Mouse (Mus musculus): ENCODE data around the gene Klk1. TPM values are rescaled to one million over a fixed set of nuclear protein-coding genes. Genes with fewer than 3 reads are reported as not detected.
A peak's percentile ranks its signal among the peaks of the same experiment; 100 is the strongest.

Klk1 gene
- polyA plus RNA-seq, 1 experiment, result 0.17 TPM

DNA sequence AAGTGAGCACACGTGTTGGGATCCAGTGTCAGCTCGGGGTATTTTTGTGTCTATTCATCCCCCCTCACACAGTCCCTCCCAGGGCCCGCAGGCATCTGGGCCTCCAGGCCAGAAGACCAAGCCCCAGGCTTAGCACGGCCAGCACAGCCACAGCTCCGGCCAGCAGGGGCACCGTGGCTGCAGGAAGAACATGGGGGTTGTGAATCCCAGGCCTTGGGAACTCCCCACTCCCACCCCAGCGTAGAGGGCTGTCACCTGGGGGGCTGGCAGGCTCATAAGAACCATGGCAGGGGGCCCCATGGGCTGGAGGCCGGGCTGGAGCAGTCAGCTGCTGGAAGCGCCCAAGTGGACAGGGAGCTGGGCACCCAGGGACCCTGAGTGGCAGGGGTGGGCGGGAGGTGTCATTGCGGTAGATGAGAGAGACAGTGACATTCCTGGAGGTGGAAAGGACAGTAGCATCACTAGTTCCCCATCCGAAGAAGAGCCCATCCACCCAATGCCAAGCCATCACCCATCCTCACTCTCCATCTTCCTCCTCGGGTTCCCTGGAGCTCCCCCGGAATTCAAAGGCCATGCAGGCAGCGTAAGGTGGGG, 28.0 kb downstream of the Klk1 start:
- no peak for DNase-seq (ENCODE audit: low spot score)

GRCm38 (mm10) chr7:44254930-44255329, 29.8 kb downstream of the Klk1 start:
- DNase-seq (ENCODE audit: low spot score), result no peak

- no peak for DNase-seq (ENCODE audit: low spot score)
Measured at GRCm38 (mm10) chr7:44257278-44257677, 32.1 kb downstream of the Klk1 start, which contains the start of gene Acp4. TSS of gene Acp4 (minus strand) at chr7:44257378.

GRCm38 (mm10) chr7:44260410-44260809, 35.2 kb downstream of the Klk1 start:
- DNase-seq (ENCODE audit: low spot score), result no peak

DNA sequence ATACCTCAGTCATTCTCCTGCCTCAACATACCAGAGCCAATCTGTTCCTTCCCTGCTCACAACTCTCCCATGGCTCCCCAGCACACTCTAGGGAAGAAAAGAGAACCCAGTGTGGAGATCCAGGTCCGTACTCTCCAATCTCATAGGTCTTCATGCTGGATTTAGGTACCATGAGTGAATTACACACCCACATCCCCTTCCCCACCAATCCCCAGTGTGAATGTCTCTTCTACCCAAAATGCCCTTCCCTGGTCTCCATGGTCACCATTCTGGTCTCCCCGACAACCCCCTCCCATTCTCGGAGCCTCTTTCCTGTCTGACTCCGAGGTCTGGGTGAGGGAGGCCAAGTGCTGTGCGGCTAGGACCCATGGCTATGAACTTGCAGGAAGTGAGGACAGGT, 36.0 kb downstream of the Klk1 start, which contains the start of gene Gm15517:
TSS of gene Gm15517 (plus strand) at position 301 of the 400 bp plus-strand sequence.
- DNase-seq (ENCODE audit: low spot score), result no peak

DNA sequence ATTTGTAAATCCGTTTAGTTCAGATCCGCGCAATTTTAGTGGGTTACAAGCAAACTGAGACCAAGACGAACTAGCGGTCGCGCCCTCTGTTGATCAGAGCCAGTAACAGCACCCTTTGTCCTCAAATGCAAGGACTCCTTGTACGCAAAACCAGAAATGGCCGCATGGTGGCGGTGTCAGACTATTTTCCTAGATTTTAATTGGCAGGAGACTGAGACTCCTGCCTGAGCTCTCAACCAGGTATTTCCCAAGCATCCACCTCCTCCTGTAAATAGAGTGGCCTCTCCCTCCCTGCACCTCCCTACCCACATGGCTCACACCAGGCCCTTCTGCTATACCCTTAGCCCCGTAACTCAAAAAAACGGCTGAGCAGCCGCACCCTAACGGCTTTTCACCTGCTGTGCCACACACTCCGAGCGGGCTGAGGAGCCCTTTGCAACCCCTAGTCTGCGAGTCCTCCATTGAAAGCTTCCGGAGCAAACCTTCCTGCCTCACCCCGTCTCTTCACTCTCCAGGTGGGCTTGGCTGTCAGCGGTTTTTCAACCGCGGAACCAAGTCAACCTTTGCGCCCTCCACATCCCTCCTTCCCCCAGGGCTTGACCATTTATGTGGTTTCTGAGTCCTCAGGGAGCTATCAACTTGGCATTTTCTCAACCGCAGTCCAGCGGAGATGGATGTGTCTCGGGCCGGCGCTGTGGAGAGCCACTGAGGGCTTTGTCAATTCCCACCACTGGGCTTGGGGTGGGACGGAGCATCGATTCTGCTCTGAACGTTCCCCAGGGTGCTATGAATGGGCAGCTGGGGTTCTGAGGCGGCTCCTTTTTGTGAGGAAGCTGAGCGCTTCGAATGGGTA, 37.9 kb downstream of the Klk1 start:
- DNase-seq (ENCODE audit: low spot score), result peak; percentile 87

DNA sequence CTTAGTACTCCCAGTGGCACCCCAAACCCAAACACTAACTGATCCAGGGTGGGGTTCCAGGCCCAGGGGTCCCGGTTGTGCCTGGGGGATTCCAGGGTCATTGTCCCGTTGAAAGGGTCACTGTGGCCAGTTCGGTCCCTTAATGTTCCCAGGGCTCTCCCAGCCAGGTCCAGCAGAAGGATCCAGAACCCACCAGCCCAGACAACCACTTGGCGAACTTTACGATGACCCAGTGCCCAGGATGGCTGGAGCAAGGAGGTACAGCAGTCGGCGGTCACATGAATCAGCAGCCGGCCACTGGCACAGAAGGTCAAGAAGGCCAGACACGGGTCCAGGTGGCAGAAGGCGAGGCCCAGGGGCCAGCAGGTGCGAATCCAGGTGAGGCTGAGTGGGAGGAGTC, 43.0 kb downstream of the Klk1 start:
- DNase-seq (ENCODE audit: low spot score), result no peak

GRCm38 (mm10) chr7:44269397-44269796, 44.2 kb downstream of the Klk1 start:
- no peak for DNase-seq (ENCODE audit: low spot score)

- DNase-seq (ENCODE audit: low spot score), result no peak
Measured at GRCm38 (mm10) chr7:44271309-44271708, 46.1 kb downstream of the Klk1 start.

- no peak for DNase-seq (ENCODE audit: low spot score)
Measured at GRCm38 (mm10) chr7:44272546-44272945, 47.4 kb downstream of the Klk1 start.

GRCm38 (mm10) chr7:44273446-44273845, 48.3 kb downstream of the Klk1 start:
- no peak for DNase-seq (ENCODE audit: low spot score)

DNA sequence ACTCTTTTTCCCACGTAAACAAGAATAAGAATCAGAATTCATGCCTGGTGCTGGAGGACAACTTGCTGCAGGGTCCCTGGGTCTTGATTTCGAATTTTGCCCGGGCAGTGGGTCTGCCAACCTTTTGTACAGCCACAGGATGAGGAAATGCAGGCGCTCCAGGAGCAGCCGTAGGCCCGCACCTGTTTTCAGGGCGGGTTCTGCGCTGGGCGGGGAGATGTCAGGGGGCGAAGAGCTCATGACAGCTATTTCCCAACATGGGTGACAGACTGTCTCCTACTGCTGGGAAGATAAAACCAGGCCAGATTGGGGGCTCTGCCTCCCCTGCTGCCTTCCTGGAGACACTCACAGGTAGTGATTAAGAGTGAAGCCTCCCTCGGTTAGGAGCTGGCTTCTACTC, 48.9 kb downstream of the Klk1 start:
- no peak for DNase-seq (ENCODE audit: low spot score)

DNA sequence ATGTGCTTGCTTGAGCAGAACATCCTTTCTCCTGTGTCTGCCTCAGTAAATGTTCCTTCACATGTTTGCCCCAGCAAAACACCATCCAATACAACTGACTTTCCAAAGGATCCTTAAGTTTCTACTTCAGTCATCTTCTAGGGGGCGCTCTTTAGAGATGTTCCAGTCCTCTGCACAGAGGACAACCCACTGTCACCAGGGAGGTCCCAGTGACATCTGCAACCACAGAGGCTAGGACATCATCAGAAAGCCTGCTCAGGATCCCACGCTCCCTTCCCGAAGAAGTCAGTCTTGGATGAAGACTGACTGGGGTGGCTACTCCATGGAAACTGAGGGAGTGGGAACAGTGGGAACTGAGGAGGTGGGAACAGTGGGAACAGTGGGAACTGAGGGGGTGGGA, 50.4 kb downstream of the Klk1 start:
- DNase-seq (ENCODE audit: low spot score), result no peak

GRCm38 (mm10) chr7:44276461-44277249, 51.5 kb downstream of the Klk1 start:
- DNase-seq (ENCODE audit: low spot score), result no peak

- DNase-seq (ENCODE audit: low spot score), result no peak
Measured at GRCm38 (mm10) chr7:44277250-44277622, 52.1 kb downstream of the Klk1 start.

Other genes starting within 250 kb of the Klk1 start
- gene Klk1b9, start 249.3 kb upstream of the Klk1 start, polyA plus RNA-seq (2012; rRNA removed), result not detected in 2 replicates
- not detected in 2 replicates for gene Klk1b11, start 229.5 kb upstream of the Klk1 start, polyA plus RNA-seq (2012; rRNA removed)
- gene Klk1b26, start 213.2 kb upstream of the Klk1 start, polyA plus RNA-seq (2012; rRNA removed), result not detected in 2 replicates
- gene Klk1b27, start 173.1 kb upstream of the Klk1 start, polyA plus RNA-seq (2012; rRNA removed), result not detected in 2 replicates
- not detected in 2 replicates for gene Klk1b21, start 123.0 kb upstream of the Klk1 start, polyA plus RNA-seq (2012; rRNA removed)
- gene Klk1b22, start 112.7 kb upstream of the Klk1 start, polyA plus RNA-seq (2012; rRNA removed), result not detected in 2 replicates
- not detected in 2 replicates for gene Klk1b16, start 88.6 kb upstream of the Klk1 start, polyA plus RNA-seq (2012; rRNA removed)
- not detected in 2 replicates for gene Klk1b24, start 37.1 kb upstream of the Klk1 start, polyA plus RNA-seq (2012; rRNA removed)
- gene Klk1b3, start 27.2 kb upstream of the Klk1 start, polyA plus RNA-seq (2012; rRNA removed), result not detected in 2 replicates
- gene Klk1b4, start 17.9 kb upstream of the Klk1 start, polyA plus RNA-seq (2012; rRNA removed), result not detected in 2 replicates
- gene Klk1b5, start 9.4 kb upstream of the Klk1 start, polyA plus RNA-seq (2012; rRNA removed), result not detected in 2 replicates
- gene Gm36864, start 10.8 kb downstream of the Klk1 start, polyA plus RNA-seq (2012; rRNA removed), result not detected in 2 replicates
- 0.71 and 1.1 TPM in 2 replicates for gene 1700028J19Rik, start 21.3 kb downstream of the Klk1 start, polyA plus RNA-seq (2012; rRNA removed)
- gene 2410002F23Rik, start 21.4 kb downstream of the Klk1 start, polyA plus RNA-seq (2012; rRNA removed), result 100 and 125 TPM in 2 replicates
- gene Acp4, start 32.0 kb downstream of the Klk1 start, polyA plus RNA-seq (2012; rRNA removed), result not detected in 2 replicates
- 0.65 TPM in 1 of 2 replicates, not detected in the other for gene Gm15517, start 36.1 kb downstream of the Klk1 start, polyA plus RNA-seq (2012; rRNA removed)
- gene Clec11a, start 81.5 kb downstream of the Klk1 start, polyA plus RNA-seq (2012; rRNA removed), result 17.2 and 19.7 TPM in 2 replicates
- 0.85 and 1.9 TPM in 2 replicates for gene Shank1, start 84.9 kb downstream of the Klk1 start, polyA plus RNA-seq (2012; rRNA removed)
- gene Syt3, start 158.7 kb downstream of the Klk1 start, polyA plus RNA-seq (2012; rRNA removed), result 4.1 and 4.3 TPM in 2 replicates
- 1.4 and 1.5 TPM in 2 replicates for gene 1700008O03Rik, start 160.5 kb downstream of the Klk1 start, polyA plus RNA-seq (2012; rRNA removed)
- gene Lrrc4b, start 203.7 kb downstream of the Klk1 start, polyA plus RNA-seq (2012; rRNA removed), result 1.7 and 2.3 TPM in 2 replicates
- 0.10 and 0.22 TPM in 2 replicates for gene Aspdh, start 240.0 kb downstream of the Klk1 start, polyA plus RNA-seq (2012; rRNA removed)
- 85.0 and 110 TPM in 2 replicates for gene Josd2, start 242.6 kb downstream of the Klk1 start, polyA plus RNA-seq (2012; rRNA removed)

All from urinary bladder, adult 2 months (tissue).